Mouse (Mus musculus): Measurements from ENCODE around the gene Macc1. TPM values are rescaled to one million over a fixed set of nuclear protein-coding genes. Genes with fewer than 3 reads are reported as not detected.

Gene Macc1
- polyA plus RNA-seq, 1 experiment from 2014 or later, result 0.06 TPM

Other genes starting within 250 kb of the Macc1 start
- 2.9 and 3.1 TPM in 2 replicates for gene Itgb8, start 75.5 kb upstream of the Macc1 start, polyA plus RNA-seq (2015; fragmentation: Nextera tagmentation; extraction: Ambion mirVana)